Mouse (Mus musculus) spleen, adult 2 months (tissue): Measurements from ENCODE around the gene Ubtf. TPM values are rescaled to one million over a fixed set of nuclear protein-coding genes. Genes with fewer than 3 reads are reported as not detected.

Experiments used
- DNase-seq, 2 experiments: peaks; one replicate each; pipeline versions ENCODE4 v3.0.0 to v3.0.0-alpha.2; 2012 to 2021; ENCODE audit warnings: low spot score in 2 of 2, low read depth in 1 of 2
- H3K27ac ChIP-seq: fragments of 200-500 bp; 2 replicates; pipeline ENCODE4 v1.5.1; 2012; ENCODE audit warnings: low read length, inconsistent platforms; ENCODE audit not compliant: insufficient read depth
- H3K27me3 ChIP-seq: fragments of 200-500 bp; 2 replicates; pipeline ENCODE4 v1.6.1; 2012; ENCODE audit warnings: mild to moderate bottlenecking, moderate library complexity, low read length, inconsistent platforms; ENCODE audit not compliant: control insufficient read depth, insufficient read depth
- H3K36me3 ChIP-seq: fragments of 200-500 bp; 2 replicates; pipeline ENCODE4 v1.6.1; 2012; ENCODE audit warnings: mild to moderate bottlenecking, low read length, inconsistent platforms; ENCODE audit not compliant: control insufficient read depth, insufficient read depth
- H3K4me1 ChIP-seq: fragments of 200-500 bp; 2 replicates; pipeline ENCODE4 v1.6.1; 2011; ENCODE audit warnings: inconsistent platforms; ENCODE audit not compliant: control insufficient read depth, insufficient read depth, insufficient read length
- H3K4me3 ChIP-seq: fragments of 200-500 bp; 2 replicates; pipeline ENCODE4 v1.5.1; 2011; ENCODE audit warnings: mild to moderate bottlenecking, inconsistent platforms; ENCODE audit not compliant: insufficient read depth, insufficient read length; ENCODE audit errors: extremely low read depth
- CTCF ChIP-seq: fragments of 200-500 bp; IDR thresholded peaks from 2 replicates; pipeline ENCODE4 v1.5.1; 2011; ENCODE audit warnings: mild to moderate bottlenecking, inconsistent platforms; ENCODE audit not compliant: insufficient read depth, insufficient read length, insufficient replicate concordance; ENCODE audit errors: extremely low read depth
- POLR2A ChIP-seq: fragments of 200-500 bp; IDR thresholded peaks from 2 replicates; pipeline ENCODE4 v1.6.1; 2011; ENCODE audit warnings: low read depth, low read length, inconsistent platforms
- WGBS: fragments of 180-500 bp; shearing (Covaris S2); methylation state at CpG from one replicate; pipeline ENCODE4 v1.1.7; 2018; 5-methylcytosine and 5-hydroxymethylcytosine counted together
- polyA plus RNA-seq: library from polyadenylated mRNA; depleted of rRNA; stranded (reverse); fragments of >200 nt; gene quantifications from 2 replicates; pipeline ENCODE4 v1.2.3, GENCODE M21; 2012

Gene Ubtf
- polyA plus RNA-seq, 1 experiment: 29.9 TPM

DNA sequence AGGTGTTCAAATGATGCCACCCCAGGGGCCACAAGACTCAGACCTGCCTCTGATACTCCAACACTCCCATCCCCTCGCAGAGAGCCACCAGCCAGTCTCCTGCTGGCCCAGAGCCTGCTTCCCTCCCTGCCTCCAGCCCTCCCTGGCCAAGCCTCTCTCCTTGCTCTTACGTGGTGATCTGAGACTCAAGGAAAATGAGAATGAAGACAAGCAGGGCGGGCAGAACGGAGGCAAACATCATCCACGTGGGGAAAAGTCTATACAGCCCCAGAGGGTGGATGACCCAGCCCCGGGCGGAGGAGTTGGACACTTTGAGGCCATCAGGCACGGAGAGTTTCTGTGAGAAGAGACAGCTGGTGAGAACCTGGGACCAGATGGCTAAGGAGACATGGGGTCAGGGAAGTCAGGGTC is 33.5 kb upstream of the Ubtf start:
- DNase-seq: no peak
- Histone ChIP-seq H3K4me3 (no peak overlapping the region), H3K4me1 (no peaks in the 10 kb centered on the region), H3K27me3 (peaks cover 2% of the 10 kb centered on the region; the same call in 1 of the 2 replicates), H3K27ac (no peak overlapping the region), H3K36me3 (no peaks in the 10 kb centered on the region)
- WGBS: 52% methylated on average over 8 of the region's 8 CpGs
- no peak for TF ChIP-seq CTCF
- TF ChIP-seq POLR2A: no peak

DNA sequence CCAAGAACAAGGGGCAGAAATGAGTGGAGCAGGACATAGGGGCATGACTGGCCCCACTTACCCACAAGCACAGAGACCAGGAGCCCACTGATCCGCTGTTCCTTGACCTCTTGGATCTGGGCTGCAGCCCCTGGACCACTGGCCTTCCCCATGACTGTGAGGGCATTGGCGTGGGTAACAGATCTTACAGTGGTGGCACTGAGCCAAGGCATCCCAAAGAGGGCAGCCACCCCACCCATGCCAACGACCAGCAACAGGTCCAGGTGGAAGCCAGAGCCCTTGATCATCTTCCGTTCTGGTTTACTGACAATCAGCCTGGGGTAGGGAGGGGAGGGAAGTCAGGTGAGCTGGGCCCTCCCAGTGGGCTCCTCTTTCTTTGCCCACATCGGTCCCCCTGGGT is 32.8 kb upstream of the Ubtf start:
- 48% methylated on average over 5 of the region's 5 CpGs for WGBS
- no peak for DNase-seq
- TF ChIP-seq POLR2A: no peak
- TF ChIP-seq CTCF: no peak
- H3K4me3 ChIP-seq: no peak overlapping the region
- H3K4me1 ChIP-seq: no peaks in the 10 kb centered on the region
- H3K36me3 ChIP-seq: no peaks in the 10 kb centered on the region
- H3K27ac ChIP-seq: no peak overlapping the region
- peaks cover 2% of the 10 kb centered on the region; the same call in 1 of the 2 replicates for H3K27me3 ChIP-seq

DNA sequence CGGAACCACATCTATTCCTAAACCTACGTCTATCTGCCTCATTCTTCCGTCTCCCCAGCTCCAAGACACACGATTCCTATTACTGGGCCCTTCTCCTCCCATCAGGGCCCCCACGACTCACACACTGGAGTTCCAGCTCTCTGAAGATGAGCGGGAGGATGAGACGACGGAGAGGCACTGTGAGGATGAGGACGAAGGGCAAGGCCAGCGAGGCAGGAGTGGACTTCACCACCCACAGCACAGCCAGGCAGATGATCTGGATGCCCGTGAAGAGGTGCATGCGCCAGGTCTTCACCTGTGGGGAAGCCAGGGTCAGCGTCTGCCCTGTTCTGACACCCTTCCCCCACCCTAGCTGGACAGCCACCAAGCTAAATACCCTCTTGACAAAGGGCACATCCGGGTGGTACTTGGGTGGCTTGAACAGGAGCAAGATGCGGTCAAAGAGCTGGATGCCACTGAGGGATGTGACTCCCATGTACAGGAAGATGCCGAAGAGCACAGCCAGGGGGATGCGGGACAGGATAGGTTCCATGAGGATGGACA is 31.5 kb upstream of the Ubtf start:
- no peaks in the 10 kb centered on the region for H3K36me3 ChIP-seq
- H3K4me1 ChIP-seq: no peaks in the 10 kb centered on the region
- TF ChIP-seq CTCF (no peak), POLR2A (no peak)
- no peak overlapping the region for H3K4me3 ChIP-seq
- H3K27ac ChIP-seq: no peak overlapping the region
- H3K27me3 ChIP-seq: peaks cover 2% of the 10 kb centered on the region; the same call in 1 of the 2 replicates
- WGBS: 92% methylated on average over 17 of the region's 17 CpGs
- no peak for DNase-seq

DNA sequence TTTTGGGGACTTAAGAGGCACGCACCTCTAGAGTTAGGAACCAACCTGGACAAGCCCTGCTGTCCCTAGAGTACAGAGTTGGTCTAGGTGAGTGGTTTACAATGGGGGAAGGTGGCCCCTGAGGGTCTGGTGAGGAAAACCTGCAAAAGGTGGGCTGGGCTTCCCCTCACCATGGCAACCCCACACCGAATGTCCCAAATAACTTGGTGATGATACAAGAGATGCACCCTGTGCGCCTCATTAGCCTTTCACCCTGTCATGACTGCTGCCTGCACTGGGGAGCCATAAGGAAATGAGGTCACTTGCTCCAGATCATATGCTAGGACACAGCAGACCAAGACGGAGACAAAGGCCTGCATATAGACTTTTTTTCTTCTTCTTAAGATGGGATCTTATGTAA is 30.9 kb upstream of the Ubtf start:
- H3K4me3 ChIP-seq: no peak overlapping the region
- H3K27me3 ChIP-seq: peaks cover 2% of the 10 kb centered on the region; the same call in 1 of the 2 replicates
- DNase-seq: no peak
- no peak for TF ChIP-seq CTCF
- WGBS: 86% methylated on average over 4 of the region's 4 CpGs
- no peaks in the 10 kb centered on the region for H3K4me1 ChIP-seq
- H3K27ac ChIP-seq: no peak overlapping the region
- H3K36me3 ChIP-seq: no peaks in the 10 kb centered on the region

DNA sequence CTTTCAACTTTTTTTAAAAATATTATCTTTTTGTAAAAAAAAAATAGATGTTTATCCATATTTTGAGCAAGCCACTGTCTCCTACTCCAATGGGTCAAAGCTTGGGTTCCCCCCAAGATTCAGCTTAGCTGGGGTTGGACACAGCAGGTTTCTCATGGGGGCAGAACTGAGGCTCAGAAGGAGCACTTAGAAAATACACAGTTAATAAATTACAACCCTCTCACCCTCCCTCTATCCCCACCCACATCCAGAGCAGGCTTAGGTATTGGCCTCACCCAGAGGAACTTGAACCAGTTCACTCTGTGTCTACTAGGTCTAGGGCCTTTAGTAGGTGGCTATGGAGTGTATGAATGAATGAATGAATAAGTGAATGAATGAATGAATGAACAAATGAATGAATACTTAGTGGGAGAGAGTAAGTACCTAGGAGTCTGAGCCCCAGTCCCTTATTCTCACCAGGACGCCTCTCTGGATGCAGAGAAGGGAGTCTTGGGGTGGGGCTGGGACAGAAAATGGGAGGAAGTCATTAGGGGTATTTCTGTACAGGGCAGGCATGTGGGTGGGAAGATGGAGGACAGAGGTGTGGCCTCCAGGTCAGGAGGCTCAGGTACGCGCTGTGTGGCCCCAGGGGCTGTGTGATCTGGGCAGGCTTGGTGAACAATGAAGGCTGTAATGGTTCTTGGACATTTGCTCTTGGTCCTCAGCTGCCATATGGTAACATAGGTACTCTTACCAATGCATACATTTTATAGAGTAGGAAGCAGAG is 29.8 kb upstream of the Ubtf start:
- H3K27me3 ChIP-seq: peaks cover 2% of the 10 kb centered on the region; the same call in 1 of the 2 replicates
- no peak for DNase-seq
- H3K36me3 ChIP-seq: no peaks in the 10 kb centered on the region
- no peak overlapping the region for H3K4me3 ChIP-seq
- no peak overlapping the region for H3K27ac ChIP-seq
- TF ChIP-seq POLR2A: no peak
- no peak for TF ChIP-seq CTCF
- H3K4me1 ChIP-seq: no peaks in the 10 kb centered on the region
- WGBS: 90% methylated on average over 3 of the region's 3 CpGs

DNA sequence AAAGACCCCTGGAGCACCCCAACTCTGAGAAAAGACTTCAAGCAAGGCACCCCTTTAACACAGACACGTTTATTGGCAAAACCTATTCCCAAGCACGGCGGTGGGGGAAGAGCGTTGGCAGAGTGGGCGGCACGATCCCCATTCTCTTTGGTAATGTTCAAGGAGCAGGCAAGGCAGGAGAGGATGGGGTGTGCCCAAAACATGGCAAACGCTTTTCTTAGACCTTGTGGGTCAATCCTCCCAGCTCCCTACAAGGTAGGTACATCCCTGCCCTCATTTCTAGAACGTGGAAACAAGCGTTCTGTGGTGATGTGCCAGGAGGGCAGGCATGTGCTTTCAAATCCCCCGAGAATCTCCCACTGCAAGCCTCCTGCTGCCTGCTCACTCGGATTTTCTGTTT is 29.2 kb upstream of the Ubtf start:
- WGBS: 90% methylated on average over 11 of the region's 11 CpGs

DNA sequence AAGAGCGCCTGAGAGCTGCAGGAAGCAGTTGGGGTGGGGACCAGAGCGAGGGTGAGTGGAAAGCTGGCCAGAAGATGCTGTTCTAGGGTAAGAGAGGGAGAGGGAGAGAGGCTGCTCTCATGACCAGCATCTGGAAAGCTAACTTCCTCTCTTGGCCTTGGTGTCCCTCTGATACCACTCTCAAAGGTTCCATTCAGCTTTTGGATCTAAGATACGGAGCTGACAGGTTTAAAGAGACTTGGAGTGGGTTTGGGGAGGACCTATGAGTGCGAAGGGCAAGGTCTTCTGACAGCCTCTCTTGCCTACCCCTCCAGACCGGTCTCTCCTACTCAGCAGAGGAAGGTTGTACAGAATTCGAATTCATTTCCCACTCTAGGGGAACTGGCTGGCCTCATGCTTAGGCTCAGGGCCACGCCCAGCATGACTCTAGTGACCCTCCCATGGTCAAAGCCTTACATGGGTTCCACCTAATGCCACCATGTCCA is 28.6 kb upstream of the Ubtf start:
- H3K27me3 ChIP-seq: peaks cover 2% of the 10 kb centered on the region; the same call in 1 of the 2 replicates
- H3K4me1 ChIP-seq: no peaks in the 10 kb centered on the region
- TF ChIP-seq POLR2A (no peak), CTCF (no peak)
- no peak overlapping the region for H3K27ac ChIP-seq
- no peak overlapping the region for H3K4me3 ChIP-seq
- no peak for DNase-seq
- no peaks in the 10 kb centered on the region for H3K36me3 ChIP-seq
- WGBS: 90% methylated on average over 7 of the region's 7 CpGs

More for the DNA sequence above, 29.2 kb upstream of the Ubtf start:
- no peak for DNase-seq
- Histone ChIP-seq H3K36me3 (no peaks in the 10 kb centered on the region), H3K4me1 (no peaks in the 10 kb centered on the region), H3K27ac (no peak overlapping the region), H3K27me3 (peaks cover 2% of the 10 kb centered on the region; the same call in 1 of the 2 replicates), H3K4me3 (no peak overlapping the region)
- TF ChIP-seq POLR2A (no peak), CTCF (no peak)
